Mouse (Mus musculus): ENCODE measurements around the gene Stat4. TPM values are rescaled to one million over a fixed set of nuclear protein-coding genes. Genes with fewer than 3 reads are reported as not detected.
A peak's percentile ranks its signal among the peaks of the same experiment; 100 is the strongest.

Stat4 gene
- polyA plus RNA-seq, 1 experiment from 2014 or later, result 2.3 TPM

GRCm38 (mm10) chr1:51979048-51979447 lies 7.9 kb upstream of the Stat4 start:
- Histone ChIP-seq H3K9ac (replicated peaks; ENCODE audit: low read length) (no peak overlapping the region), H3K4me3 (ENCODE audit: low read depth, low read length) (no peak overlapping the region), H3K36me3 (replicated peaks; ENCODE audit: control insufficient read depth, insufficient read depth, low read depth, low read length) (no peaks in the 10 kb centered on the region), H3K27ac (replicated peaks; ENCODE audit: low read depth, low read length) (no peak overlapping the region), H3K4me1 (ENCODE audit: control insufficient read depth, insufficient read depth, low read length) (no peaks in the 10 kb centered on the region), H3K27me3 (ENCODE audit: control insufficient read depth, insufficient read depth, low read length) (no peaks in the 10 kb centered on the region), H3K4me2 (ENCODE audit: low read depth, low read length) (no peak overlapping the region), H3K9me3 (replicated peaks; ENCODE audit: control insufficient read depth, low read length) (no peaks in the 10 kb centered on the region)
- no peak for DNase-seq (ENCODE audit: low spot score)
- 92% methylated on average over 5 of the region's 5 CpGs for WGBS
- no peak for ATAC-seq (replicated peaks; ENCODE audit: insufficient number of reproducible peaks, low FRiP score, low TSS enrichment, low read depth)

- H3K4me3 ChIP-seq (ENCODE audit: low read depth, low read length), result no peak overlapping the region
- no peak overlapping the region for H3K27ac ChIP-seq (replicated peaks; ENCODE audit: low read depth, low read length)
- ATAC-seq (replicated peaks; ENCODE audit: insufficient number of reproducible peaks, low FRiP score, low TSS enrichment, low read depth) (no peak), DNase-seq (ENCODE audit: low spot score) (no peak)
- H3K4me1 ChIP-seq (ENCODE audit: control insufficient read depth, insufficient read depth, low read length), result no peaks in the 10 kb centered on the region
- no peaks in the 10 kb centered on the region for H3K36me3 ChIP-seq (replicated peaks; ENCODE audit: control insufficient read depth, insufficient read depth, low read depth, low read length)
- no peaks in the 10 kb centered on the region for H3K9me3 ChIP-seq (replicated peaks; ENCODE audit: control insufficient read depth, low read length)
- H3K27me3 ChIP-seq (ENCODE audit: control insufficient read depth, insufficient read depth, low read length), result no peaks in the 10 kb centered on the region
- no peak overlapping the region for H3K9ac ChIP-seq (replicated peaks; ENCODE audit: low read length)
- 71% methylated on average over 8 of the region's 8 CpGs for WGBS
- no peak overlapping the region for H3K4me2 ChIP-seq (ENCODE audit: low read depth, low read length)
Measured at GRCm38 (mm10) chr1:51991983-51992609, 5.1 kb downstream of the Stat4 start.

DNA sequence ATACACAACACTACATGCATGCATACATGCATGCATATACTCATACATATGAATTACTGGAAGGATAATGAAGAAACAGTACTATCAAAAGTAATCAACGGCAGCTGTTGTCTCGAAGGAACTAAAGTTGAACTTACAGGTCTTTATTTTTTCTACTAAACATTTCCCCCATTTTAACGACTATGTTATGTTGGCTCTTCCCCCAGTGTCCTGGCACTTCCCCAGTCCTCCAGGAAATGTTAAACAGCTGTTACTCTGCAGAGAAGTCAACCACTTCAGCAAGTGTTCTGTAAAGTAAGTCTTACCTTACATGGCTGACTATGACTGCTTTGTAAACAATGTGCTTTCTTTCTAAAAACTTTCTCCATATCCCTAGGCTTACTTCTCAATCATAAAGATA lies 9.1 kb downstream of the Stat4 start:
- H3K9me3 ChIP-seq (replicated peaks; ENCODE audit: control insufficient read depth, low read length), result no peaks in the 10 kb centered on the region
- H3K4me1 ChIP-seq (ENCODE audit: control insufficient read depth, insufficient read depth, low read length), result no peaks in the 10 kb centered on the region
- H3K27me3 ChIP-seq (ENCODE audit: control insufficient read depth, insufficient read depth, low read length), result no peaks in the 10 kb centered on the region
- no peak overlapping the region for H3K27ac ChIP-seq (replicated peaks; ENCODE audit: low read depth, low read length)
- DNase-seq (ENCODE audit: low spot score) (no peak), ATAC-seq (replicated peaks; ENCODE audit: insufficient number of reproducible peaks, low FRiP score, low TSS enrichment, low read depth) (no peak)
- no peak overlapping the region for H3K9ac ChIP-seq (replicated peaks; ENCODE audit: low read length)
- H3K4me3 ChIP-seq (ENCODE audit: low read depth, low read length), result no peak overlapping the region
- no peaks in the 10 kb centered on the region for H3K36me3 ChIP-seq (replicated peaks; ENCODE audit: control insufficient read depth, insufficient read depth, low read depth, low read length)
- H3K4me2 ChIP-seq (ENCODE audit: low read depth, low read length), result no peak overlapping the region
- 58% methylated on average over 3 of the region's 3 CpGs for WGBS

DNA sequence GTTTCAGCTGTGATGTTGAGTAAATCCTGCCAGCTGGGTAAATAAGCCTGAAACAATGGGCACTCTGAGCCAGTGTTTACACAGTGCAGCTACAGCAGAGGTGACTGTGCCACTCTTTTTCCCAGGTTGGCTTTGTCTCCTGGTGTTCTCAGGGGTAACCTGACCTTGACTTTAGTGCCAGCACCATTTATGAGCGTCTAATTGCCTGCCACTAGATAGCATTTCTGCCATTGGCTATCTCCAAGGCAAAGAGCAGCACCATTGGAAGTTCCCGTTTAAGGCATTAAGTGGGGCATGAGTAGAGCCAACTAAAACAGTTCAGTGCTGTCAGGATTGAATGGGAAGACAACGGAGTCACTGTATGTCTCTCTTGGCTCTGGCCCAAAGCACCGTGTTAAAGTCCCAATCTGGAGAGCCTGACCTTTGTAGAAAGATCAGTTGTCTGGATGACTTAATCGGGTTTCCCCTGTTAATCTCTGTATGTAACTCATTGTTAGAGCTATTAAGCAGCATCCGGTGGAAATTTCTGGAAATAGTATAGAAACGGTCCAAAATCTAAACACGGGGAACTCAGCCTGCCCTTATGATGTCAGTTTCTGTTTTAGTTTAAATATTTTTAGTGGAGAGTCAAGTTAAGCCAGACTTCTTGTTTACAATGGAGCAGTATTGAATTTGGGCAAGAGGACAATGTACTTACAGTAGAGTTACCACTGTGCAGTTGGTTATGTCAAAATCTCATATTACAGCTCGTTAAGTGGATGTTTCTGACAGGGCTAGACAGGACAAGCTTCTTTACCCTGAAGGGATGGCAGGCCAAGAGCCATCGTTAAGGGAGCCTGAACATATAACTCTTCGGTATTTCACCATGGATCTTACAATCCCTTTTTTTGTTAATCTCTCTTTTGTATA lies 10.1 kb downstream of the Stat4 start:
- ATAC-seq (replicated peaks; ENCODE audit: insufficient number of reproducible peaks, low FRiP score, low TSS enrichment, low read depth), result no peak
- H3K4me2 ChIP-seq (ENCODE audit: low read depth, low read length), result no peak overlapping the region

GRCm38 (mm10) chr1:51998542-51998941 lies 11.6 kb downstream of the Stat4 start:
- Histone ChIP-seq H3K27ac (replicated peaks; ENCODE audit: low read depth, low read length) (no peak overlapping the region), H3K9me3 (replicated peaks; ENCODE audit: control insufficient read depth, low read length) (no peaks in the 10 kb centered on the region), H3K4me2 (ENCODE audit: low read depth, low read length) (no peak overlapping the region), H3K27me3 (ENCODE audit: control insufficient read depth, insufficient read depth, low read length) (no peaks in the 10 kb centered on the region), H3K36me3 (replicated peaks; ENCODE audit: control insufficient read depth, insufficient read depth, low read depth, low read length) (no peaks in the 10 kb centered on the region), H3K9ac (replicated peaks; ENCODE audit: low read length) (no peak overlapping the region), H3K4me1 (ENCODE audit: control insufficient read depth, insufficient read depth, low read length) (no peaks in the 10 kb centered on the region), H3K4me3 (ENCODE audit: low read depth, low read length) (no peak overlapping the region)
- 54% methylated on average over 5 of the region's 5 CpGs for WGBS
- ATAC-seq (replicated peaks; ENCODE audit: insufficient number of reproducible peaks, low FRiP score, low TSS enrichment, low read depth), result no peak
- DNase-seq (ENCODE audit: low spot score), result peak; percentile 49

More for the DNA sequence above, 10.1 kb downstream of the Stat4 start:
- Histone ChIP-seq H3K9me3 (replicated peaks; ENCODE audit: control insufficient read depth, low read length) (no peaks in the 10 kb centered on the region), H3K4me3 (ENCODE audit: low read depth, low read length) (no peak overlapping the region), H3K36me3 (replicated peaks; ENCODE audit: control insufficient read depth, insufficient read depth, low read depth, low read length) (no peaks in the 10 kb centered on the region), H3K27ac (replicated peaks; ENCODE audit: low read depth, low read length) (no peak overlapping the region), H3K27me3 (ENCODE audit: control insufficient read depth, insufficient read depth, low read length) (no peaks in the 10 kb centered on the region), H3K9ac (replicated peaks; ENCODE audit: low read length) (no peak overlapping the region), H3K4me1 (ENCODE audit: control insufficient read depth, insufficient read depth, low read length) (no peaks in the 10 kb centered on the region)
- WGBS, result 41% methylated on average over 11 of the region's 11 CpGs
- DNase-seq (ENCODE audit: low spot score), result peak; percentile 18

DNA sequence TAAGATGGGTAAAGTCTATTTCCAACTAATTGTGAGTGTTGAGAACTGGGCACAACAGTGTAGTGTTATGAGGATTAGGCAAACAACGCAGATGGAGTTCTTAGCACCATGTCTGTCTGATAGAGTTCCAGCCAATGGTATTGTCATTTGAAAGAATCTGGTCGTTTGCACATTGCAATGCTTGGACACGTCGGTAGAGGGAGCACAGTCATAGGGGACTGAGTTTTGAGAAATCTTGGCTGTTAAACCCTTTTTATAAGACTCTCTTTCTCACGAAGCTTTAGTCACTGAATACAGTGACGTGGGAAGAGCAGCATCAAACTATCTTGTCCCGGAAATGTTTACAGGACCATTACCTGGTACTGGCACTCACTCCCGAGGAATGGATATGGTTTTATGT lies 17.1 kb downstream of the Stat4 start:
- Histone ChIP-seq H3K27me3 (ENCODE audit: control insufficient read depth, insufficient read depth, low read length) (no peaks in the 10 kb centered on the region; the same call in 1 of the 2 replicates), H3K4me3 (ENCODE audit: low read depth, low read length) (no peak overlapping the region), H3K9me3 (replicated peaks; ENCODE audit: control insufficient read depth, low read length) (no peaks in the 10 kb centered on the region), H3K36me3 (replicated peaks; ENCODE audit: control insufficient read depth, insufficient read depth, low read depth, low read length) (no peaks in the 10 kb centered on the region), H3K4me1 (ENCODE audit: control insufficient read depth, insufficient read depth, low read length) (no peaks in the 10 kb centered on the region), H3K9ac (replicated peaks; ENCODE audit: low read length) (no peak overlapping the region), H3K27ac (replicated peaks; ENCODE audit: low read depth, low read length) (no peak overlapping the region), H3K4me2 (ENCODE audit: low read depth, low read length) (no peak overlapping the region)
- ATAC-seq (replicated peaks; ENCODE audit: insufficient number of reproducible peaks, low FRiP score, low TSS enrichment, low read depth) (no peak), DNase-seq (ENCODE audit: low spot score) (peak; percentile 82)
- WGBS, result 34% methylated on average over 8 of the region's 8 CpGs

DNA sequence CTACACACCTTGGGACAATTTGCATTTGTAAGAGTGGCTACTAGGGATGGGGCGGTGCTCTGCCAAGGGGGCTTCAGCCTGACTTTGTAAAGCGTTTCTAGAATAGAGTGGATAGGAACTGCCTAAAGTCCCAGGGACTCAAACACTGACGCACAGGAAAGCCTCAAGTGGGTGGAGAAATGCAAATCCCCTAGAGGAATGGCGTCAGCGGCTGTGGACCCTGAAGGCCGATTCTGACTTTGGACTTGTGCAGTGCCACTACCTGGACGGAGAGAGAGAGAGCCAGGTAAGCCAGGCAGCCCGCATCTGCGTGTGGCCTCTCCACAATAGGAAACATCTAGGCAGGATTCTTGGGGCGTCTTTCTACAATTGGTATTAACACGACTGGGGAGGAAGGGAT lies 21.5 kb downstream of the Stat4 start:
- ATAC-seq (replicated peaks; ENCODE audit: insufficient number of reproducible peaks, low FRiP score, low TSS enrichment, low read depth) (no peak), DNase-seq (ENCODE audit: low spot score) (peak; percentile 34)
- H3K4me1 ChIP-seq (ENCODE audit: control insufficient read depth, insufficient read depth, low read length), result no peaks in the 10 kb centered on the region
- H3K4me2 ChIP-seq (ENCODE audit: low read depth, low read length), result peak overlapping the region; percentile 47
- no peaks in the 10 kb centered on the region for H3K36me3 ChIP-seq (replicated peaks; ENCODE audit: control insufficient read depth, insufficient read depth, low read depth, low read length)
- no peaks in the 10 kb centered on the region; the same call in 1 of the 2 replicates for H3K27me3 ChIP-seq (ENCODE audit: control insufficient read depth, insufficient read depth, low read length)
- no peaks in the 10 kb centered on the region for H3K9me3 ChIP-seq (replicated peaks; ENCODE audit: control insufficient read depth, low read length)
- 7% methylated on average over 11 of the region's 11 CpGs for WGBS
- no peak overlapping the region for H3K4me3 ChIP-seq (ENCODE audit: low read depth, low read length)
- H3K27ac ChIP-seq (replicated peaks; ENCODE audit: low read depth, low read length), result no peak overlapping the region
- H3K9ac ChIP-seq (replicated peaks; ENCODE audit: low read length), result no peak overlapping the region

DNA sequence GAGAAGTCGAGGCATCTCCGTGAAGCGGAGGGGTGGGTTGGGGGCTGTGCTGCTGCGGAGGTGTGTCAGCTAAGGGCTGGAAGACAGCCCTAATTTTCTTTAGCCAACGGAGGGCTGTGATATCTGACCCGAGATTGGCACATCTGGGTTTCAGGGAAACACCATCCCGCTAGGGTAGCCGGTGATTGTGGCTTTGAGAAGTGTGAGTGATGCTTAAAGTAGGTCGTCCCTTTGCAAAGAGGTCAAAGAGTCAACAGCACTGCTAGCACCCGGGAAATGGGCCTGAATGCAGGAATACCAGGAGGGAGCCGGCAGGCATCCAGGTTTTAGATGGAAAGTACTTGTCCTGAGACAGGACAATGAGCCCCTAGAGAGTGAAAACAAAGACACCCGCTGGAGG lies 22.0 kb downstream of the Stat4 start:
- no peak for ATAC-seq (replicated peaks; ENCODE audit: insufficient number of reproducible peaks, low FRiP score, low TSS enrichment, low read depth)
- H3K9ac ChIP-seq (replicated peaks; ENCODE audit: low read length), result no peak overlapping the region
- no peak overlapping the region for H3K4me3 ChIP-seq (ENCODE audit: low read depth, low read length)
- WGBS, result 2% methylated on average over 12 of the region's 12 CpGs
- H3K36me3 ChIP-seq (replicated peaks; ENCODE audit: control insufficient read depth, insufficient read depth, low read depth, low read length), result no peaks in the 10 kb centered on the region
- no peak overlapping the region for H3K27ac ChIP-seq (replicated peaks; ENCODE audit: low read depth, low read length)
- H3K4me2 ChIP-seq (ENCODE audit: low read depth, low read length), result peak overlapping the region; percentile 47
- DNase-seq (ENCODE audit: low spot score), result peak; percentile 16
- no peaks in the 10 kb centered on the region; the same call in 1 of the 2 replicates for H3K27me3 ChIP-seq (ENCODE audit: control insufficient read depth, insufficient read depth, low read length)
- H3K4me1 ChIP-seq (ENCODE audit: control insufficient read depth, insufficient read depth, low read length), result no peaks in the 10 kb centered on the region
- no peaks in the 10 kb centered on the region for H3K9me3 ChIP-seq (replicated peaks; ENCODE audit: control insufficient read depth, low read length)
